Mouse (Mus musculus): ENCODE results near the gene Gnpat. TPM values are rescaled to one million over a fixed set of nuclear protein-coding genes. Genes with fewer than 3 reads are reported as not detected.

Gene Gnpat
- polyA plus RNA-seq, 1 experiment from 2014 or later, result 74.1 TPM

DNA sequence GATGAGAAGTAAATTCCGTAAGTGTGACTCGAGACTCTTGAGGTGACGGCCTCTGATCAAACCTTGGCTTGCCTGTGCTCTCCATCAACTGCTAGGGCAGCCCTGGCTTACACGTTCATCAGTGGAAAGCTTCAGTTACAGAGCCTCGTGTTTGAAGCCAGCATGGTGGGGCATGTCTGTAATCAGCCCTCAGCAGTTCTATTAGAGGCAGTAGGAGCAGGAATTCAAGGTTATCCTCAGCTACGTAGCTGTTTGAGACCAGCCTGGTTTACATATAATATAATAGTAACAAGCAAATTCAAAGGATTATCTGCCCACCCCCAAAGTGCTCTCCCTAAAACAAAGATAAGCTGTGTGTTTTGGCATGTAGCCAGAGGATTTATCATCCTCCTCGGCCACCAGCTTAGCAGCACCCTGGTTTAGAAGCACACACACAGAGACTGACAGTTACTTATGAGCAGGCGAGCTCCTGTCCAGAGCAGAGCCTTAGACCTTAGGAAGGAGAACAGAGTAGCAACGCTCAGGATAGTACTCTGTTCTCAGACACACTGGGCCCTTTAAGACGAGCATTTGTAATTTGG, 16.2 kb downstream of the Gnpat start:
- no peak for ATAC-seq
- Histone ChIP-seq H3K36me3 (ENCODE audit: control insufficient read depth, insufficient read depth, low read length) (peaks cover 59% of the 10 kb centered on the region), H3K9ac (ENCODE audit: low read depth, low read length) (no peak overlapping the region), H3K4me3 (ENCODE audit: low read depth, low read length) (no peak overlapping the region), H3K4me2 (ENCODE audit: low read length) (no peak overlapping the region), H3K27ac (ENCODE audit: low read length) (no peak overlapping the region), H3K9me3 (replicated peaks; ENCODE audit: control insufficient read depth, low read length, poor library complexity, severe bottlenecking) (no peaks in the 10 kb centered on the region), H3K27me3 (ENCODE audit: control insufficient read depth, insufficient read depth, low read depth, low read length) (no peaks in the 10 kb centered on the region), H3K4me1 (ENCODE audit: control insufficient read depth, insufficient read depth, low read length) (no peaks in the 10 kb centered on the region)
- WGBS, result 84% methylated on average over 10 of the region's 10 CpGs

DNA sequence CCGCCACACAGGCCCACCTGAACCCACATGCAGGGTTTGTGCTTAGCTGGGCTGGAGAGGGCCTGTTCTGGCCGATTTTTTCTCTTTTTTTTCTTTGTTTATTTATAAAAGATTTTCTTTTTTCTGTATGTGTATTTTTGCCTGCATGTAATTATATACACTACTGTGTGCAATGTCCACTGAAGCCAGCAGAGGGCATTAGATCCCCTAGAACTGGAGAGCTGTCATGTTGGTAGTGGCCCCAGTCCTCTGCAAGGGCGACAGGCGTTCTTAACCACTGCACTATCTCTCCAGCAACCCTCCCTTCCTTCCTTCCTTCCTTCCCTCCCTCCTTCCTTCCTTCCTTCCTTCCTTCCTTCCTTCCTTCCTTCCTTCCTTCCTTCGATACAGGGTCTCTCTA, 25.6 kb downstream of the Gnpat start:
- Histone ChIP-seq H3K9me3 (replicated peaks; ENCODE audit: control insufficient read depth, low read length, poor library complexity, severe bottlenecking) (no peaks in the 10 kb centered on the region), H3K27ac (ENCODE audit: low read length) (no peak overlapping the region), H3K27me3 (ENCODE audit: control insufficient read depth, insufficient read depth, low read depth, low read length) (no peaks in the 10 kb centered on the region), H3K36me3 (ENCODE audit: control insufficient read depth, insufficient read depth, low read length) (peaks cover 46% of the 10 kb centered on the region), H3K9ac (ENCODE audit: low read depth, low read length) (no peak overlapping the region), H3K4me1 (ENCODE audit: control insufficient read depth, insufficient read depth, low read length) (no peaks in the 10 kb centered on the region), H3K4me2 (ENCODE audit: low read length) (no peak overlapping the region), H3K4me3 (ENCODE audit: low read depth, low read length) (no peak overlapping the region)
- no peak for ATAC-seq
- 93% methylated on average over 5 of the region's 5 CpGs for WGBS

DNA sequence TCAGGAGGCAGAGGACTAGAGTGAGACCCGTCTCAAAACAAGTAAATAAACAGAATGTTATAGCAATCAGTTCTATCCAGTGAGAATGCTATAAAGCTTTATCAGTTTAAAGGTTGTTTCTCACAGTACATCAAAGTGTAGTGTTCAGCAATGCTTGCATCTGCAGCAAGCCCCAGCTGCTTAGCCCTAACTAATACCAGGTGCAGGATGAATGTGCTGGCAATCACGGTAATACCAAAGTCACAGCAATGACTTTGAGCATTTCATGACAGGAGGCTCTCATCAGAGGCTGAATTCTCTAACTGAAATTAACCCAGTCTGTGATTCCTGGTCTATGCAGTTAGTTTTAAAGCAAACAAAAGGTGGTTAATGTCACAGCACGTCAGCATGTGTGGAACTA, 29.8 kb downstream of the Gnpat start:
- Histone ChIP-seq H3K27me3 (ENCODE audit: control insufficient read depth, insufficient read depth, low read depth, low read length) (no peaks in the 10 kb centered on the region), H3K4me2 (ENCODE audit: low read length) (no peak overlapping the region), H3K4me1 (ENCODE audit: control insufficient read depth, insufficient read depth, low read length) (peaks cover 19% of the 10 kb centered on the region), H3K36me3 (ENCODE audit: control insufficient read depth, insufficient read depth, low read length) (peaks cover 25% of the 10 kb centered on the region), H3K27ac (ENCODE audit: low read length) (no peak overlapping the region), H3K9ac (ENCODE audit: low read depth, low read length) (no peak overlapping the region), H3K4me3 (ENCODE audit: low read depth, low read length) (no peak overlapping the region), H3K9me3 (replicated peaks; ENCODE audit: control insufficient read depth, low read length, poor library complexity, severe bottlenecking) (no peaks in the 10 kb centered on the region)
- ATAC-seq, result no peak
- WGBS, result 78% methylated on average over 3 of the region's 3 CpGs

DNA sequence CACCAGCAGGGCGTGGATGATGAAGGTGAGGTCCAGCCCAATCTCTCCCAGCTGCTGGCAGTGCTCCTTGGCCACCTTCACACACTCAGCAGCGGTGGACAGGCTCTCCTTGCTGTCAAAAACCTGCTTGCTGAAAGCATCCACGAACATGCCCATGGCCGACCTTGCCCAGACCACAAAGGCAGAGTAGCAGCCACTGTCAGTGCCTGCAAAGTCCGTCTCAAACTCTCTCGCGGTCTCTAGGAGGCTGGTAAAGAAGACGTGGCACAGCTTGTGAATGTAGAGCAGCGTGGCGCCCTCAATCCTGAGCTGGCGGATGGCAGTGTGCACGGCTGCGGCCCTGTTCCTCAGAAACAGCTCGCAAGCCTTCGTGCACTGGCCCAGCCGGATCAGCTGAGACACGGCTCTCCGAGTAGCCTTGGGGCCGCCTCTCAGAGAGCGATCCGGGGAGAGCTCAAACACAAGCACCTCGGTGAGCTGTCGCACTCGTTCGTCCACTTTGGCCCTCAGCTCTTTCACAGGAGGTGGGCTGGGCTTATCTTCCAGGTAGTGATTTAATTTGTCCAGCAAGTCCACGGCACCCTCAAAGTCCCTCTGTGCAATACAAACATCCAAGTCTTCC, 33.3 kb downstream of the Gnpat start:
- peak overlapping the region; percentile 88 for H3K9ac ChIP-seq (ENCODE audit: low read depth, low read length)
- peak overlapping the region; percentile 89 for H3K4me2 ChIP-seq (ENCODE audit: low read length)
- ATAC-seq, result no peak
- no peaks in the 10 kb centered on the region for H3K27me3 ChIP-seq (ENCODE audit: control insufficient read depth, insufficient read depth, low read depth, low read length)
- H3K9me3 ChIP-seq (replicated peaks; ENCODE audit: control insufficient read depth, low read length, poor library complexity, severe bottlenecking), result no peaks in the 10 kb centered on the region
- 83% methylated on average over 26 of the region's 26 CpGs for WGBS
- peaks cover 32% of the 10 kb centered on the region for H3K4me1 ChIP-seq (ENCODE audit: control insufficient read depth, insufficient read depth, low read length)
- H3K4me3 ChIP-seq (ENCODE audit: low read depth, low read length), result peak overlapping the region; percentile 99
- H3K36me3 ChIP-seq (ENCODE audit: control insufficient read depth, insufficient read depth, low read length), result peaks cover 26% of the 10 kb centered on the region
- H3K27ac ChIP-seq (ENCODE audit: low read length), result 0 out of 2 replicates have a peak overlapping the region, but pooled peaks have one; percentile 88

DNA sequence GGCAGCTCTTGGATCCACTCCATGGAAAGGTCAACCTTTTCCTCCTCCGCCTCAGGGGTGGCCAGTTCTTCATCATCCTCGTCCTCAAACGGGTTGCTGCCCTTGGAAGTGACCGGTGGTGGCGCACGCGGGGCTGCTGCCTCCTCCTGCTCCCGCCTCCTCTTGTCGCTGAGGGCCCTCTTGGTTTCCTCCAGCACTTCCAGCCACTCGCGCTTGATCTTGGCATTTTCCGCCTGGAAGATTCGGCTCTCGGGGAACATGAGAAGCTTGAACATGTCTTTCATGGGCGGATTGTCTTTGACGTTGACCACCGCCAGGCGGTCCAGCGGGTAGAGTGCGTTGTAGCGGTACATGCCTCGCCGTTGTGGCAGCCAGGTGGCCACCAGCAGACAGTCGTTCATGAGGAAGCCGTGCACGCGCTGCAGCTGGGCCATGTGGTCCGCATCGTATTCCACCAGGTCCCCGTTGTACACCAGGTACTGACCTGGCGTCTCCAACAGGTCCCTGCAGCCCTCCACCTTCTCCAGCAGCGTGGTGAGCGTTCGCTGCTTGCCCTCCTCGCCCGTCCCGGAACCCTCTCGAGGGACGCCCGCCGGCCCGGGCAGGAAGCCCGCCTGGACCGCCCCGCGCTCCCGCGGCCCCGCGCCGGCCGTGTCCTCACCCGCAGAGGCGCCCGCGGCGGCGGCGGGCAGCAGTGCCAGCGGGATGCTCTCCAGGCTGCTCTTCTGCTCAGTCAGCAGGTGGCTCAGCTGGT, 34.0 kb downstream of the Gnpat start:
- H3K4me3 ChIP-seq (ENCODE audit: low read depth, low read length), result peak overlapping the region; percentile 99
- peaks cover 32% of the 10 kb centered on the region for H3K4me1 ChIP-seq (ENCODE audit: control insufficient read depth, insufficient read depth, low read length)
- no peaks in the 10 kb centered on the region for H3K9me3 ChIP-seq (replicated peaks; ENCODE audit: control insufficient read depth, low read length, poor library complexity, severe bottlenecking)
- peak; percentile 57 for ATAC-seq
- WGBS, result 1% methylated on average over 56 of the region's 60 CpGs
- H3K27ac ChIP-seq (ENCODE audit: low read length), result peak overlapping the region; percentile 88
- H3K4me2 ChIP-seq (ENCODE audit: low read length), result peak overlapping the region; percentile 89
- H3K36me3 ChIP-seq (ENCODE audit: control insufficient read depth, insufficient read depth, low read length), result peaks cover 27% of the 10 kb centered on the region
- H3K27me3 ChIP-seq (ENCODE audit: control insufficient read depth, insufficient read depth, low read depth, low read length), result no peaks in the 10 kb centered on the region
- peak overlapping the region; percentile 88 for H3K9ac ChIP-seq (ENCODE audit: low read depth, low read length)

DNA sequence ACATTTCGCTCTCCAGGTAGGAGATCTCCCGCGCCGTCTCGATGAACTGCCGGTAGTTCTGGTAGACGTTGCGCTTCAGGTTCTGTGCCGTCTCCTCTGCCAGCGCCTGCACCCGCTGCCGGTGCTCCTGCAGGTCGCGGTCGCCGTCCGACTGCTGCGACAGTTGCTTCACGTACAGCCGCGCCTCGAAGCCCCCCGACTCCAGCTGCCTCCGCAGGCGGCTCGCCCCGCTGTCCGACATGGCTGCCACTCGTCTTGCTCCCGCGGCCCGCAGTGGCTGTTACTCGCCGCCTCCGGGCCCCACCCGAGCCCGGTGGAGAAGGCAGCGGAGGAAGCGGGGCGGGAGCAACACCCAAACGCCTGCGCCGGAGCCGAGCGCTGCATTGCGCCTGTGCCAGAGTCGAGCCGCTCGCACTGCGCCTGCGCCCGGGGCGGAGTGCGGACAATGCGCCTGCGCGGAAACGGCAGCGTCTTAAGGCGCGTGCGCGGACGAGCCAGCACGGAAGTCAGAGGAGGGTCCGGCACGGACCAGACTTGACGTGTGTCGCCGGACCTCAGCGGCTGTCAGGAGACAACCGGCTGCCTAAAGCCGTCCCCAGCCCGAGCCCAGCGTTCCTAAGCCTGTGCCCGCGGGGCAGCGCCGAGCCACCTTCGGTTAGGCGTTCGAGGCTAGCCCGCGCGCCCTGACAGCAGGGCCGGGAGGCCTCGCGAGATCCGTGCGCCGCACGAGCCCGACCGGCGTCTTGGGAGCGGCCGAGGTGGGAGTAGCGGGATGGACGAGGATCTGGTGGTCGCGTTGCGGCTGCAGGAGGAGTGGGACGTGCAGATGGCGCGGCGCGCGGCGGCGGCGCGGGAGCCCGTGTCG, 34.8 kb downstream of the Gnpat start, which contains the start of the genes Exoc8 and Sprtn:
TSS of gene Exoc8 (minus strand) at position 320 of the 865 bp plus-strand sequence.
TSS of gene Sprtn (plus strand) at position 501 of the 865 bp plus-strand sequence.
- H3K36me3 ChIP-seq (ENCODE audit: control insufficient read depth, insufficient read depth, low read length), result peaks cover 34% of the 10 kb centered on the region
- peak within 1 kb of the TSS; percentile 88 for H3K27ac ChIP-seq (ENCODE audit: low read length)
- H3K27me3 ChIP-seq (ENCODE audit: control insufficient read depth, insufficient read depth, low read depth, low read length), result no peaks in the 10 kb centered on the region
- WGBS, result under 1% methylated on average over 114 of the region's 114 CpGs
- peak within 1 kb of the TSS; percentile 99 for H3K4me3 ChIP-seq (ENCODE audit: low read depth, low read length)
- peak within 1 kb of the TSS; percentile 88 for H3K9ac ChIP-seq (ENCODE audit: low read depth, low read length)
- H3K4me2 ChIP-seq (ENCODE audit: low read length), result peak within 1 kb of the TSS; percentile 89
- no peaks in the 10 kb centered on the region for H3K9me3 ChIP-seq (replicated peaks; ENCODE audit: control insufficient read depth, low read length, poor library complexity, severe bottlenecking)
- ATAC-seq, result peak; percentile 94
- peaks cover 32% of the 10 kb centered on the region for H3K4me1 ChIP-seq (ENCODE audit: control insufficient read depth, insufficient read depth, low read length)

DNA sequence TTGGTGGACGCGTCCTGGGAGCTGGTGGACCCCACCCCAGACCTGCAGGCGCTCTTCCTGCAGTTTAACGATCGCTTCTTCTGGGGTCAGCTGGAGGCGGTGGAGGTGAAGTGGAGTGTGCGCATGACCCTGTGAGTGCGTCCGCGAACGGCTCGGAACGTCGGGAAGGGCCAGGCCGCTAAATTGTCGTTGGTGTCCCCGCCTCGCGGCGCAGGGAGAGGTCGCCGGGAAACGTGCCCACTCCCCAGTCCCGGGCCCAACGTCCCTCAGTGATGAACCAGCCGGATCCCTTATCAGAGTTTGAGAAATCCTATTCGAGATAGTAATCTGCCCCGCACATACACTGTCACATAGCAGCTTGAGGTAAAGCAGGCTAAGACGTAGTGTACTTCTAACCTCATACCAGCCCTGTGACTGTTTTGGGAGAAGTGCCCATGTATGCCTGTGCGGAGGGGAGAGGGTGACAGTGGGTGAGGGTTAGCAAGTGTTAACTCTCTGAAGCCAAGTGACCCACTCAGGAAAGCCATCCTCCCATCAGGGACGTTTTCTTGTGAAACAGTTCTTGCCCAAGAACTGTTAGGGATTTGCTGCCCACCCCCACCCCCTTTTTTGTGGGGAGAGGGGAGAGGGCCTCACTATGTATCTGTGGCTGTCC, 35.5 kb downstream of the Gnpat start:
- H3K9me3 ChIP-seq (replicated peaks; ENCODE audit: control insufficient read depth, low read length, poor library complexity, severe bottlenecking), result no peaks in the 10 kb centered on the region
- peak; percentile 0; the same call in 1 of the 2 replicates for ATAC-seq
- H3K4me3 ChIP-seq (ENCODE audit: low read depth, low read length), result peak overlapping the region; percentile 99
- H3K9ac ChIP-seq (ENCODE audit: low read depth, low read length), result peak overlapping the region; percentile 84
- peak overlapping the region; percentile 88 for H3K27ac ChIP-seq (ENCODE audit: low read length)
- 8% methylated on average over 31 of the region's 31 CpGs for WGBS
- peaks cover 32% of the 10 kb centered on the region for H3K4me1 ChIP-seq (ENCODE audit: control insufficient read depth, insufficient read depth, low read length)
- H3K4me2 ChIP-seq (ENCODE audit: low read length), result peak overlapping the region; percentile 82
- H3K27me3 ChIP-seq (ENCODE audit: control insufficient read depth, insufficient read depth, low read depth, low read length), result no peaks in the 10 kb centered on the region
- H3K36me3 ChIP-seq (ENCODE audit: control insufficient read depth, insufficient read depth, low read length), result peaks cover 41% of the 10 kb centered on the region

DNA sequence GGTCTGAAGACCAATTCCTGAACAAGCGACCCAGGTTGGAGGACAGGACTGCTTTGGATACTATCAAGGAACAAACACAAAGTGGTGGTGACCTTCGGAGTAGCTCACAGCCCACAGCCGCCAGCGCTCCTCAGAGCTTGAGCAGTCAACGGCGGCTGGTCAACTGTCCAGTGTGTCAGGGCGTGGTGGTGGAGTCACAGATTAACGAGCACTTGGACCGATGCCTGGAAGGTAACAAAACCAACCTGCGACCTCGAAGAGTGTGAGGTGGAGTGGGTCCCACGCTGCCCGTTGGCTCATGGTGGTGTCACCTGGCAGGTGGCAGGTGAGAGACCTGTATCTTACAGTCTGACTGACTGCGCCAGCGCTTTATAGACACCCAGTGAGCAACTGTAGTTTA, 40.4 kb downstream of the Gnpat start:
- H3K27ac ChIP-seq (ENCODE audit: low read length), result no peak overlapping the region
- 96% methylated on average over 15 of the region's 15 CpGs for WGBS
- peaks cover 16% of the 10 kb centered on the region for H3K4me1 ChIP-seq (ENCODE audit: control insufficient read depth, insufficient read depth, low read length)
- H3K4me3 ChIP-seq (ENCODE audit: low read depth, low read length), result no peak overlapping the region
- peaks cover 38% of the 10 kb centered on the region for H3K36me3 ChIP-seq (ENCODE audit: control insufficient read depth, insufficient read depth, low read length)
- no peak overlapping the region for H3K4me2 ChIP-seq (ENCODE audit: low read length)
- no peak for ATAC-seq
- H3K9me3 ChIP-seq (replicated peaks; ENCODE audit: control insufficient read depth, low read length, poor library complexity, severe bottlenecking), result no peaks in the 10 kb centered on the region
- no peaks in the 10 kb centered on the region for H3K27me3 ChIP-seq (ENCODE audit: control insufficient read depth, insufficient read depth, low read depth, low read length)
- H3K9ac ChIP-seq (ENCODE audit: low read depth, low read length), result no peak overlapping the region

Measured in midbrain, embryonic 16.5 days (tissue).